Mouse (Mus musculus): Measurements from ENCODE around the gene Mief1. TPM values are rescaled to one million over a fixed set of nuclear protein-coding genes. Genes with fewer than 3 reads are reported as not detected.

Mief1 gene
- polyA plus RNA-seq, 1 experiment from 2014 or later = 8.6 TPM

DNA sequence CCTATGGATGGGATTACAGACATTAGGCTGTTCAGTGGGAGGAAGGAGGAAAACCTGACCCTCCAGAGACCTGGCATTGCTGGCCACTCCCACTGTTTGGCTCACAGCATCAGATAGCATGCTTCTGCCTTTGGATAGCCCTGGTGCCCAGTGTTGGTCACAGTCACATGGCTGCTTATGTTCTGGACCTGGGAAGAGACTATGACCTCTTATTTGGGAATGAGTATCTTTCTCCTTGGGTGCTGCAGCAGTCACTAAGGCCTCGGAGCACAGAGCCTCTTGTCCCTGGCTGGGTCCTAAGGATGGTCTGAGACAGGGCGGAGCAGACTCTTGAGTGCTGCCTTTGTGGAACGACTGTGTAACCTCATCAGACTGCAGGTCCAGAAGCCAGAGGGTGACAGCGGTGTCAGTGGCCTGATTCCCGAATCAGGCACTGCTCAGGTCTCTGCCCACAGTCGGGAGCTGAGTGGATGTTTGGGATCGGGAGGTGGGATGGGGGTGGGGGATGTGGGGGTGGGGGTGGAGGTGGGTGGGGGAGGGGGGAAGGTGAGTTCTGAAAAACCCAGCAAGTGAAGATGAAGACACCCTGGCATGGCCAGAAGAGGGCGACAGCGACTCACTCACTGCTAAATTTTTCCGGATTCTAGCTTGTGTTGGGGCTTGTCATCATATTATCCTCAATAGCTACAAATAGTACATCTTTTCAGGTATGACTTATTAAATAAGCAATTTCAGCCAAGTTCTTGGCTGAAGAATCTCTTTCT is 17.9 kb upstream of the Mief1 start:
- no peaks in the 10 kb centered on the region for H3K27me3 ChIP-seq (ENCODE audit: insufficient read depth, low read length)
- DNase-seq (peak; percentile 56), ATAC-seq (no peak)
- no peaks in the 10 kb centered on the region for H3K9me3 ChIP-seq (ENCODE audit: low read length)
- no peak overlapping the region for H3K9ac ChIP-seq (replicated peaks)
- no peak overlapping the region for H3K4me3 ChIP-seq (ENCODE audit: low read depth, low read length)
- 19% methylated on average over 10 of the region's 10 CpGs for WGBS (ENCODE audit: insufficient replicate concordance)
- peaks cover 11% of the 10 kb centered on the region for H3K4me1 ChIP-seq (ENCODE audit: insufficient read depth)
- H3K36me3 ChIP-seq (replicated peaks; ENCODE audit: insufficient read depth, low read length) = no peaks in the 10 kb centered on the region
- no peak overlapping the region for H3K27ac ChIP-seq (ENCODE audit: low read depth)
- TF ChIP-seq EP300 (IDR thresholded peaks at IDR 0.05; ENCODE audit: low read depth) = no peak
- peak; percentile 64 for TF ChIP-seq CTCF (IDR thresholded peaks at IDR 0.05; ENCODE audit: low read depth)
- H3K4me2 ChIP-seq (ENCODE audit: low read depth, low read length) = no peak overlapping the region

DNA sequence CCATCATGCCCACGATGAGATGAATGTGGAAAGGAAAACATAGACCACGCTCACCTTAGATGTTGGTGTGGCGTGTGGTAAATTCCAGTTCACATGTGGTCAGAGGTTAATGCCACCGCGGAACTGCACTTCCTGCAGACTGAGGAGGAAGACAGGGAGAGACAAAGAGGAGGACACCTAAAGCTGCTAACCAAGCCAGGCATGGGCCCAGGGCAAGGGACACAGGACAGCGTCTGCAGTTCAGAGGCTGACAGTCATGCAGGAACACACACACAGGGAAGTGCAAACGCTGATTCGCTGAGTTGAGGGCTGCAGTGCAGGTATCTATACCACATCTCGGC is 17.4 kb upstream of the Mief1 start:
- Histone ChIP-seq H3K4me1 (ENCODE audit: insufficient read depth) (peaks cover 11% of the 10 kb centered on the region), H3K27ac (ENCODE audit: low read depth) (no peak overlapping the region), H3K27me3 (ENCODE audit: insufficient read depth, low read length) (no peaks in the 10 kb centered on the region), H3K4me3 (ENCODE audit: low read depth, low read length) (no peak overlapping the region), H3K36me3 (replicated peaks; ENCODE audit: insufficient read depth, low read length) (no peaks in the 10 kb centered on the region), H3K9me3 (ENCODE audit: low read length) (no peaks in the 10 kb centered on the region), H3K9ac (replicated peaks) (no peak overlapping the region), H3K4me2 (ENCODE audit: low read depth, low read length) (no peak overlapping the region)
- WGBS (ENCODE audit: insufficient replicate concordance) = 39% methylated on average over 9 of the region's 9 CpGs
- ATAC-seq = no peak
- no peak for DNase-seq
- TF ChIP-seq CTCF (IDR thresholded peaks at IDR 0.05; ENCODE audit: low read depth) = no peak
- TF ChIP-seq EP300 (IDR thresholded peaks at IDR 0.05; ENCODE audit: low read depth) = no peak

- Histone ChIP-seq H3K27me3 (ENCODE audit: insufficient read depth, low read length) (no peaks in the 10 kb centered on the region), H3K27ac (ENCODE audit: low read depth) (no peak overlapping the region), H3K4me2 (ENCODE audit: low read depth, low read length) (no peak overlapping the region), H3K4me1 (ENCODE audit: insufficient read depth) (peaks cover 11% of the 10 kb centered on the region), H3K4me3 (ENCODE audit: low read depth, low read length) (no peak overlapping the region), H3K9ac (replicated peaks) (no peak overlapping the region), H3K9me3 (ENCODE audit: low read length) (no peaks in the 10 kb centered on the region), H3K36me3 (replicated peaks; ENCODE audit: insufficient read depth, low read length) (no peaks in the 10 kb centered on the region)
- ATAC-seq (no peak), DNase-seq (no peak)
- 81% methylated on average over 10 of the region's 10 CpGs for WGBS (ENCODE audit: insufficient replicate concordance)
- TF ChIP-seq EP300 (IDR thresholded peaks at IDR 0.05; ENCODE audit: low read depth) (no peak), CTCF (IDR thresholded peaks at IDR 0.05; ENCODE audit: low read depth) (no peak)
These were observed 16.3 kb upstream of the Mief1 start for GRCm38 (mm10) chr15:80217476-80217875.

- peaks cover 11% of the 10 kb centered on the region for H3K4me1 ChIP-seq (ENCODE audit: insufficient read depth)
- no peaks in the 10 kb centered on the region for H3K9me3 ChIP-seq (ENCODE audit: low read length)
- peak overlapping the region; percentile 57 for H3K27ac ChIP-seq (ENCODE audit: low read depth)
- no peak overlapping the region for H3K9ac ChIP-seq (replicated peaks)
- ATAC-seq = peak; percentile 56; the same call in 1 of the 2 replicates
- H3K27me3 ChIP-seq (ENCODE audit: insufficient read depth, low read length) = no peaks in the 10 kb centered on the region
- no peaks in the 10 kb centered on the region for H3K36me3 ChIP-seq (replicated peaks; ENCODE audit: insufficient read depth, low read length)
- H3K4me3 ChIP-seq (ENCODE audit: low read depth, low read length) = no peak overlapping the region
- WGBS (ENCODE audit: insufficient replicate concordance) = 17% methylated on average over 14 of the region's 14 CpGs
- no peak for TF ChIP-seq EP300 (IDR thresholded peaks at IDR 0.05; ENCODE audit: low read depth)
- no peak for TF ChIP-seq CTCF (IDR thresholded peaks at IDR 0.05; ENCODE audit: low read depth)
- H3K4me2 ChIP-seq (ENCODE audit: low read depth, low read length) = peak overlapping the region; percentile 10
- peak; percentile 48 for DNase-seq
These were observed 14.6 kb upstream of the Mief1 start for GRCm38 (mm10) chr15:80219211-80219610.

DNA sequence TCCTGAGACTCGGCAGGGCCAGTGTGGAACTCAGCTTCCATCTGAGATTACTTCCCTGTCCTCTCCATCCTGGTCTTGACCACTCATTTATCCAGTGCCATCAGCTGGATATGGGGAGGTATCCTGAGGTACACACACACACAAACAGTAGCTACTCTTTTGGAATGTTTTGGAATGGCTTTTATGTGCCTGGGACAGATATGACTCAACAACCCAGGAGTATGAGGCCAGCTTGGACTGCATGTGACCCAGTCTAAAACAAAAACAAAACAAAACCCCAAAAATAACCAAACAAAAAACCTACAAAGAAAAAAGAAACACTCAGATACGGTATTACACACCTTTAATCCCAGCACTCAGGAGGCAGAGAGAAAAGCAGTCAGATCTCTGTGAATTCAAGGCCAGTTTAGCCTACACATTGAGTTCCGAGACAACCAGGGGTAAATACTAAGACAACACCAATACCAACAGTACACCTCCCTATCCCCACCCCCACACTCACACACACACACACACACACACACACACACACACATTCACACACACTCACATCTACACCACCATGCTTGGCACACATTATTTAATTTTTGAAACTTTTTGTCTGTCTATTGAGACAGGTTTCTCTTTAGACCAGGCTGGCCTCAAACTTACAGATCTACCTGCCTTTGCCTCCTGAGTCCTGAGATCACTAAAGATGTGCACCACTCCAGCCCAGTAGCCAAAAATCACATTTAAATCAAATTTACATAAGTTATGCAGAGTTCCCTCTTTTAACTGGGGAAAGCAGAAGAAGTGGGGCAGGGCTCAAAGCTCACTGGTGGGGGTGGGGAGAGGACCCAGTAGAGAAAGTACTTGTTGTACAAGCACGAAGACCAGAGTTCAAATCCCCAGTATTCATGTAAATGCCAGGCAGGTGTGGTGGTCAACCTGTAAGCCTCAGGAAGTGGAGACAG is 13.8 kb upstream of the Mief1 start:
- TF ChIP-seq EP300 (IDR thresholded peaks at IDR 0.05; ENCODE audit: low read depth) (no peak), CTCF (IDR thresholded peaks at IDR 0.05; ENCODE audit: low read depth) (no peak)
- WGBS (ENCODE audit: insufficient replicate concordance) = 56% methylated on average over 4 of the region's 4 CpGs
- no peak overlapping the region for H3K4me3 ChIP-seq (ENCODE audit: low read depth, low read length)
- peak overlapping the region; percentile 57 for H3K27ac ChIP-seq (ENCODE audit: low read depth)
- ATAC-seq (peak; percentile 55; the same call in 1 of the 2 replicates), DNase-seq (no peak)
- no peaks in the 10 kb centered on the region for H3K9me3 ChIP-seq (ENCODE audit: low read length)
- H3K27me3 ChIP-seq (ENCODE audit: insufficient read depth, low read length) = no peaks in the 10 kb centered on the region
- peaks cover 11% of the 10 kb centered on the region for H3K4me1 ChIP-seq (ENCODE audit: insufficient read depth)
- no peak overlapping the region for H3K9ac ChIP-seq (replicated peaks)
- no peaks in the 10 kb centered on the region for H3K36me3 ChIP-seq (replicated peaks; ENCODE audit: insufficient read depth, low read length)
- H3K4me2 ChIP-seq (ENCODE audit: low read depth, low read length) = peak overlapping the region; percentile 10

DNA sequence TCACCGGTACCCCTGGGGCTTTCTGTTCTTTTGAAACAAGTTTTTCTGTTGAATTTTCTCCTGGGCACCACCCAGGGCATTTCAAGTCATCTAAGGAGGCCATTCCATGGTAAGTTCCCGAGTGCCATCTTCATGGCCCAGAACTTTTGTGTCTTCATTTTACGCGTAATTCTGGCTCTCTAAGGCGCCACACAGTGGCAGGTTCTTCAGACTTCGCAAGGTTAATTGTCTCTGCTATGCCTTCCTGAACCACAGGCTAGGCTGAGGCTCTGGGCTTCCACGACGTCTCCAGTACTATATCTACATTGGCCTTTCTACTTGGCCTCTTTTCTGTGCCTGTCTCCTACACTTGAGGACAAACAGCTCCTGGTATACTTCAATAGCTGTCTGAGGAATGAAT is 12.8 kb upstream of the Mief1 start:
- no peak overlapping the region for H3K4me3 ChIP-seq (ENCODE audit: low read depth, low read length)
- peaks cover 11% of the 10 kb centered on the region for H3K4me1 ChIP-seq (ENCODE audit: insufficient read depth)
- no peaks in the 10 kb centered on the region for H3K9me3 ChIP-seq (ENCODE audit: low read length)
- WGBS (ENCODE audit: insufficient replicate concordance) = 71% methylated on average over 8 of the region's 8 CpGs
- ATAC-seq (no peak), DNase-seq (no peak)
- no peaks in the 10 kb centered on the region for H3K27me3 ChIP-seq (ENCODE audit: insufficient read depth, low read length)
- H3K9ac ChIP-seq (replicated peaks) = no peak overlapping the region
- H3K4me2 ChIP-seq (ENCODE audit: low read depth, low read length) = no peak overlapping the region
- H3K36me3 ChIP-seq (replicated peaks; ENCODE audit: insufficient read depth, low read length) = no peaks in the 10 kb centered on the region
- TF ChIP-seq EP300 (IDR thresholded peaks at IDR 0.05; ENCODE audit: low read depth) = no peak
- TF ChIP-seq CTCF (IDR thresholded peaks at IDR 0.05; ENCODE audit: low read depth) = no peak
- no peak overlapping the region for H3K27ac ChIP-seq (ENCODE audit: low read depth)

Data from liver, postnatal 0 days (tissue).